Mouse (Mus musculus) induced T-regulatory cell, adult 2 months (primary cell): ENCODE results near the gene Rgsl1.
"Not testable (repeated sequence)": the region's sequence is repeated elsewhere in the genome, so short reads cannot be mapped to it uniquely, and the experiment has no call there.

Experiments
- DNase-seq: peaks from one replicate; pipeline ENCODE4 v3.0.0-alpha.2; 2012; ENCODE audit warnings: low read depth

Rgsl1 gene

GRCm38 (mm10) chr1:153844042-153844441 lies at the start of gene Rgsl1:
Gene Rgsl1 (minus strand): TSS chr1:153844142.
- DNase-seq, result no peak

- DNase-seq, result no peak
Observed at GRCm38 (mm10) chr1:153891442-153891841, 47.5 kb upstream of the Rgsl1 start, which contains the start of gene Teddm1a. Gene Teddm1a (plus strand): TSS chr1:153891742.

- no peak for DNase-seq
Observed at GRCm38 (mm10) chr1:153890121-153890520, 46.2 kb upstream of the Rgsl1 start.

- DNase-seq, result no peak
Observed at GRCm38 (mm10) chr1:153886024-153886633, 42.2 kb upstream of the Rgsl1 start.

- not testable (repeated sequence) for DNase-seq
Observed at GRCm38 (mm10) chr1:153880391-153880790, 36.4 kb upstream of the Rgsl1 start.

- DNase-seq, result no peak
Observed at GRCm38 (mm10) chr1:153874045-153874444, 30.1 kb upstream of the Rgsl1 start, which contains the start of gene Teddm1b. Gene Teddm1b (plus strand): TSS chr1:153874345.

GRCm38 (mm10) chr1:153855946-153856345 lies 12.0 kb upstream of the Rgsl1 start:
- DNase-seq, result no peak

- DNase-seq, result not testable (repeated sequence)
Observed at GRCm38 (mm10) chr1:153852696-153853095, 8.8 kb upstream of the Rgsl1 start.

- DNase-seq, result peak; percentile 67
Observed at GRCm38 (mm10) chr1:153846867-153847266, 2.9 kb upstream of the Rgsl1 start.

- DNase-seq, result no peak
Observed at GRCm38 (mm10) chr1:153846420-153846819, 2.5 kb upstream of the Rgsl1 start.

GRCm38 (mm10) chr1:153842121-153842740 lies 1.7 kb downstream of the Rgsl1 start:
- no peak for DNase-seq

GRCm38 (mm10) chr1:153836036-153836435 lies 7.9 kb downstream of the Rgsl1 start:
- DNase-seq, result no peak

- no peak for DNase-seq
Observed at GRCm38 (mm10) chr1:153830746-153831145, 13.2 kb downstream of the Rgsl1 start.

GRCm38 (mm10) chr1:153820216-153820615 lies 23.7 kb downstream of the Rgsl1 start:
- no peak for DNase-seq

GRCm38 (mm10) chr1:153814278-153814677 lies 29.7 kb downstream of the Rgsl1 start:
- DNase-seq, result no peak

- peak; percentile 79 for DNase-seq
Observed at GRCm38 (mm10) chr1:153807390-153807993, 36.5 kb downstream of the Rgsl1 start.

- DNase-seq, result no peak
Observed at GRCm38 (mm10) chr1:153803530-153803929, 40.4 kb downstream of the Rgsl1 start.

GRCm38 (mm10) chr1:153802691-153803090 lies 41.3 kb downstream of the Rgsl1 start:
- DNase-seq, result no peak

- DNase-seq, result no peak
Observed at GRCm38 (mm10) chr1:153794241-153794640, 49.7 kb downstream of the Rgsl1 start.

GRCm38 (mm10) chr1:153790708-153791107 lies 53.2 kb downstream of the Rgsl1 start:
- DNase-seq, result no peak

- no peak for DNase-seq
Observed at GRCm38 (mm10) chr1:153785608-153786007, 58.3 kb downstream of the Rgsl1 start.

GRCm38 (mm10) chr1:153783339-153783738 lies 60.6 kb downstream of the Rgsl1 start:
- DNase-seq, result no peak

- no peak for DNase-seq
Observed at GRCm38 (mm10) chr1:153778205-153778604, 65.7 kb downstream of the Rgsl1 start.
